Mouse (Mus musculus) embryonic facial prominence, embryonic 10.5 days (tissue): ENCODE measurements around the gene Asphd2. TPM values are rescaled to one million over a fixed set of nuclear protein-coding genes. Genes with fewer than 3 reads are reported as not detected.
A peak's percentile ranks its signal among the peaks of the same experiment; 100 is the strongest.

ENCODE experiments used
- DNase-seq: peaks from one replicate; pipeline ENCODE4 v3.0.0-alpha.2; 2017; ENCODE audit warnings: low spot score
- H3K27ac ChIP-seq: fragments of 300-500 bp; sonication (generic); replicated peaks from 2 replicates; pipeline ENCODE4 v1.5.1; 2016; ENCODE audit warnings: mild to moderate bottlenecking
- H3K27me3 ChIP-seq: fragments of 300-500 bp; sonication (generic); replicated peaks from 2 replicates; pipeline ENCODE4 v1.6.1; 2016; ENCODE audit warnings: low read depth, mild to moderate bottlenecking; ENCODE audit not compliant: poor library complexity, severe bottlenecking
- H3K36me3 ChIP-seq: fragments of 300-500 bp; sonication (generic); replicated peaks from 2 replicates; pipeline ENCODE4 v1.6.1; 2016; ENCODE audit warnings: mild to moderate bottlenecking, moderate library complexity
- H3K4me1 ChIP-seq: fragments of 300-500 bp; sonication (generic); 2 replicates; pipeline ENCODE4 v1.6.1; 2016
- H3K4me3 ChIP-seq: fragments of 300-500 bp; sonication (generic); 2 replicates; pipeline ENCODE4 v1.5.1; 2016; ENCODE audit warnings: mild to moderate bottlenecking, moderate library complexity
- H3K9me3 ChIP-seq: fragments of 300-500 bp; sonication (generic); 2 replicates; pipeline ENCODE4 v1.6.1; 2016; ENCODE audit warnings: mild to moderate bottlenecking
- WGBS: fragments of 180-500 bp; shearing (Covaris S2); methylation state at CpG from one replicate; pipeline ENCODE4 v1.1.7; 2016; 5-methylcytosine and 5-hydroxymethylcytosine counted together
- polyA plus RNA-seq: library from polyadenylated mRNA; unstranded; fragments of >200 nt; fragmentation: Nextera tagmentation; extraction: Ambion mirVana; gene quantifications from 2 replicates; pipeline ENCODE4 v1.2.1, GENCODE M21; 2016

Gene Asphd2
- polyA plus RNA-seq, 1 experiment from 2014 or later: 23.7 TPM

- WGBS: 15% methylated on average over 19 of the region's 19 CpGs
- H3K4me3 ChIP-seq: peak overlapping the region; percentile 33; the same call in 1 of the 2 replicates
- peaks cover 26% of the 10 kb centered on the region for H3K4me1 ChIP-seq
Observed at GRCm38 (mm10) chr5:112411514-112412335, 17.1 kb upstream of the Asphd2 start.

GRCm38 (mm10) chr5:112411072-112411471 lies 16.4 kb upstream of the Asphd2 start:
- Histone ChIP-seq H3K4me1 (peaks cover 22% of the 10 kb centered on the region), H3K36me3 (no peaks in the 10 kb centered on the region), H3K9me3 (no peaks in the 10 kb centered on the region), H3K27ac (peak overlapping the region; percentile 48; the same call in 1 of the 2 replicates), H3K4me3 (peak overlapping the region; percentile 33; the same call in 1 of the 2 replicates), H3K27me3 (peaks cover 43% of the 10 kb centered on the region)
- no peak for DNase-seq
- WGBS: 39% methylated on average over 11 of the region's 11 CpGs

More at GRCm38 (mm10) chr5:112411514-112412335, 17.1 kb upstream of the Asphd2 start:
- peak; percentile 76 for DNase-seq
- Histone ChIP-seq H3K27ac (peak overlapping the region; percentile 30; the same call in 1 of the 2 replicates), H3K9me3 (no peaks in the 10 kb centered on the region), H3K27me3 (peaks cover 43% of the 10 kb centered on the region), H3K36me3 (no peaks in the 10 kb centered on the region)

GRCm38 (mm10) chr5:112409274-112409673 lies 14.6 kb upstream of the Asphd2 start:
- H3K36me3 ChIP-seq: no peaks in the 10 kb centered on the region
- H3K4me3 ChIP-seq: no peak overlapping the region
- WGBS: 75% methylated on average over 5 of the region's 5 CpGs
- no peak for DNase-seq
- H3K27ac ChIP-seq: no peak overlapping the region
- H3K27me3 ChIP-seq: peaks cover 43% of the 10 kb centered on the region
- peaks cover 22% of the 10 kb centered on the region for H3K4me1 ChIP-seq
- H3K9me3 ChIP-seq: no peaks in the 10 kb centered on the region

- WGBS: 78% methylated on average over 3 of the region's 3 CpGs
- DNase-seq: no peak
- Histone ChIP-seq H3K36me3 (no peaks in the 10 kb centered on the region), H3K27me3 (peaks cover 29% of the 10 kb centered on the region), H3K9me3 (no peaks in the 10 kb centered on the region), H3K27ac (no peak overlapping the region), H3K4me1 (peaks cover 7% of the 10 kb centered on the region), H3K4me3 (no peak overlapping the region)
Observed at GRCm38 (mm10) chr5:112406017-112406416, 11.4 kb upstream of the Asphd2 start.

GRCm38 (mm10) chr5:112402437-112402836 lies 7.8 kb upstream of the Asphd2 start:
- 73% methylated on average over 3 of the region's 3 CpGs for WGBS
- H3K27ac ChIP-seq: no peak overlapping the region
- no peaks in the 10 kb centered on the region for H3K36me3 ChIP-seq
- no peaks in the 10 kb centered on the region for H3K9me3 ChIP-seq
- 0 out of 2 replicates have a peak, but pooled peaks cover 9% of the 10 kb centered on the region for H3K27me3 ChIP-seq
- no peak for DNase-seq
- H3K4me1 ChIP-seq: 0 out of 2 replicates have a peak, but pooled peaks cover under 1% of the 10 kb centered on the region
- no peak overlapping the region for H3K4me3 ChIP-seq

GRCm38 (mm10) chr5:112399284-112399683 lies 4.6 kb upstream of the Asphd2 start:
- H3K4me1 ChIP-seq: peaks cover 25% of the 10 kb centered on the region
- no peaks in the 10 kb centered on the region for H3K36me3 ChIP-seq
- peaks cover 10% of the 10 kb centered on the region; the same call in 1 of the 2 replicates for H3K27me3 ChIP-seq
- DNase-seq: no peak
- H3K9me3 ChIP-seq: no peaks in the 10 kb centered on the region
- no peak overlapping the region for H3K4me3 ChIP-seq
- H3K27ac ChIP-seq: no peak overlapping the region
- 70% methylated on average over 10 of the region's 10 CpGs for WGBS

GRCm38 (mm10) chr5:112396066-112396465 lies 1.4 kb upstream of the Asphd2 start:
- DNase-seq: peak; percentile 54
- Histone ChIP-seq H3K9me3 (no peaks in the 10 kb centered on the region), H3K27me3 (peaks cover 42% of the 10 kb centered on the region), H3K27ac (peak overlapping the region; percentile 94), H3K4me1 (peaks cover 46% of the 10 kb centered on the region), H3K36me3 (peaks cover 10% of the 10 kb centered on the region), H3K4me3 (peak overlapping the region; percentile 78; the same call in 1 of the 2 replicates)
- 54% methylated on average over 18 of the region's 18 CpGs for WGBS

GRCm38 (mm10) chr5:112394415-112394763 lies 277 bp downstream of the Asphd2 start:
- Histone ChIP-seq H3K27ac (peak overlapping the region; percentile 94), H3K36me3 (peaks cover 27% of the 10 kb centered on the region), H3K4me3 (peak overlapping the region; percentile 78), H3K9me3 (no peaks in the 10 kb centered on the region), H3K4me1 (peaks cover 53% of the 10 kb centered on the region), H3K27me3 (peaks cover 41% of the 10 kb centered on the region)
- 1% methylated on average over 28 of the region's 28 CpGs for WGBS
- DNase-seq: no peak

- Histone ChIP-seq H3K4me3 (peak overlapping the region; percentile 78), H3K27ac (peak overlapping the region; percentile 94; the same call in 1 of the 2 replicates), H3K36me3 (peaks cover 32% of the 10 kb centered on the region), H3K9me3 (no peaks in the 10 kb centered on the region), H3K27me3 (peaks cover 41% of the 10 kb centered on the region), H3K4me1 (peaks cover 56% of the 10 kb centered on the region)
- 9% methylated on average over 18 of the region's 18 CpGs for WGBS
- no peak for DNase-seq
Observed at GRCm38 (mm10) chr5:112393741-112394414, 788 bp downstream of the Asphd2 start.

GRCm38 (mm10) chr5:112391676-112392323 lies 2.9 kb downstream of the Asphd2 start:
- no peak for DNase-seq
- H3K4me3 ChIP-seq: no peak overlapping the region
- H3K9me3 ChIP-seq: no peaks in the 10 kb centered on the region
- peaks cover 37% of the 10 kb centered on the region for H3K27me3 ChIP-seq
- H3K27ac ChIP-seq: no peak overlapping the region
- H3K36me3 ChIP-seq: peaks cover 50% of the 10 kb centered on the region
- H3K4me1 ChIP-seq: peaks cover 54% of the 10 kb centered on the region
- 74% methylated on average over 27 of the region's 27 CpGs for WGBS

GRCm38 (mm10) chr5:112391002-112391401 lies 3.7 kb downstream of the Asphd2 start:
- WGBS: 54% methylated on average over 16 of the region's 16 CpGs
- H3K36me3 ChIP-seq: peaks cover 58% of the 10 kb centered on the region
- H3K9me3 ChIP-seq: no peaks in the 10 kb centered on the region
- H3K27me3 ChIP-seq: peaks cover 37% of the 10 kb centered on the region
- H3K27ac ChIP-seq: no peak overlapping the region
- no peak for DNase-seq
- H3K4me3 ChIP-seq: no peak overlapping the region
- H3K4me1 ChIP-seq: peaks cover 46% of the 10 kb centered on the region

GRCm38 (mm10) chr5:112389352-112389751 lies 5.3 kb downstream of the Asphd2 start:
- 85% methylated on average over 9 of the region's 9 CpGs for WGBS
- Histone ChIP-seq H3K27ac (no peak overlapping the region), H3K36me3 (peaks cover 75% of the 10 kb centered on the region)

More at GRCm38 (mm10) chr5:112389352-112389751, 5.3 kb downstream of the Asphd2 start:
- Histone ChIP-seq H3K27me3 (peaks cover 36% of the 10 kb centered on the region), H3K4me1 (peaks cover 32% of the 10 kb centered on the region), H3K9me3 (no peaks in the 10 kb centered on the region), H3K4me3 (no peak overlapping the region)
- no peak for DNase-seq
